Mouse (Mus musculus) spleen, adult 2 months (tissue): ENCODE data around the gene Trpm7.

Source experiments
- CTCF ChIP-seq: fragments of 200-500 bp; IDR thresholded peaks from 2 replicates; pipeline ENCODE4 v1.5.1; 2011; ENCODE audit warnings: mild to moderate bottlenecking, inconsistent platforms; ENCODE audit not compliant: insufficient read depth, insufficient read length, insufficient replicate concordance; ENCODE audit errors: extremely low read depth
- POLR2A ChIP-seq: fragments of 200-500 bp; IDR thresholded peaks from 2 replicates; pipeline ENCODE4 v1.6.1; 2011; ENCODE audit warnings: low read depth, low read length, inconsistent platforms

GRCm38 (mm10) chr2:126891743-126892142 lies 15.7 kb upstream of the Trpm7 start:
- no peak for TF ChIP-seq CTCF
- TF ChIP-seq POLR2A, result no peak
